Mouse (Mus musculus): ENCODE measurements around the gene Prkce.

Gene Prkce

DNA sequence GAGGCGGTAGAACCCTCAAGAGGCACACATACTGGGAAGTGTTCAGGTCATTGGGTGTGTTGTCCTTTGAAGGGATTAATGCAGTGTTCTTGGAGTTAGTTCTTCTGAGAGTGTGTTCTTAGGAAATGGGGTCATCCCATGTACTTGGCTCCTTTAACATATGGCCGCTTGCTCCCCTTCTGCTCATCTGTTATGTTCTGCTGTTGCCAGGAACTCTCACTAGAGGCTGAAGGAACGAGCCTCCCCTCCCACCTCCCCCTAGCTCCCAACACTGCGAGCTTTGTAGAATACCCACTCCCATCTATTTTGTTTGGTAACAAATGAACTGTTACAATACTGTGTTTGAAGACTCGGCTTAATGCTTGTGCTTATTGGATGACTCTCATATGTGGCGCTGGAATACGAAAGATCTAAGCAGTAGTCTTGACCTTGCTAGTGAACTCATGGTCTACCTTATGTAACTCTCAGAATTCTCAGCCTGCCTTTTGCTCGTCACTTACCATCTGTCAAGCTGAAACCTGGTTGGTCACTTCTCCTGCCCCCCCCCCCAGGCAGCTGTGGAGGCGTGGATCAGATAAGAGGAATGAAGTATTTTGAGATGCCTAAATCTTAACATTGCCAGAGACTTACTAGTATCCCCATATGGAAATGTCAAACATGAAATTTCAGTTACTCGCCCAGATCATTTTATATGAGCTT, 58.1 kb downstream of the Prkce start:
- DNase-seq, result peak; percentile 32 to 48

GRCm38 (mm10) chr17:86226198-86226597, 58.6 kb downstream of the Prkce start:
- no peak for DNase-seq

DNA sequence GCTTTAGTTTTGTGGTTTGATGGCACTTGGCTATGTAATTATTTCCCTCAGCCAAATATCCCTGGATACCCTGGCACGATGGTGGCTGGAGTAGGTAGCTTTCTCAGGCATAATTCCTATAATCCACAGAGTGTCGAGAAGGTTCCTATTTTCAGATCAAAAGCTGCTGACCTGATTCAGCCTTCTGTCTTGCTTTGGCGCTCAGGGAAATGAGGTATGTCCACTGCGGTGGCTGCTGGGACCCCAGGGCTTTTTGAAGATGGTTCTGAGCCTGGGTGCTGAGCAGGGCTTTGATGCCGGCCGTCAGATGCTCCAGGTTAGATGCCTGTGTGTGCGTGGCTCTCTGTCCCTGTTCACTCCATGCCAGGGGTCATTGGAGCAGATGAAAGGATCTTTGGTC, 59.0 kb downstream of the Prkce start:
- DNase-seq, result no peak

GRCm38 (mm10) chr17:86227389-86227788, 59.8 kb downstream of the Prkce start:
- DNase-seq, result no peak

DNA sequence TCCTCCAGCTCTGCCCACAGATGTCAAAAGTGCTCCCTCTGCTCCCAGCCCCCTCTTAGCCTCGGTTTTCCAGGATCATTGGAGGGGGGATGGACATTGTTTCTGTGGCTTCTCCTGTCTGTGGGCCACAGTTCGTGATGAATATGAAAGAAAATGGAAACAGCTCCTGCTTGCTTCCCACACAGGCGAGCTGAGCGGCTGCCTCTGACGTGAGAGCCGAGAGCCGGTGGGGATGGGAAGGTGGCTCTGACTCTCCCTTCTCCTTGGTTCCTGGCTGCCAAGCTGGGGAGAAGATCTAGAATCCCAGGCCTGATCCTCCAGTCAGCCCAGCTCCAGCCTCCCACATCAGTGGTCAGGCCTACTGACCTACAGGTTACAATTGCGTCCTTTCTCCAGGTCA, 61.3 kb downstream of the Prkce start:
- no peak for DNase-seq

DNA sequence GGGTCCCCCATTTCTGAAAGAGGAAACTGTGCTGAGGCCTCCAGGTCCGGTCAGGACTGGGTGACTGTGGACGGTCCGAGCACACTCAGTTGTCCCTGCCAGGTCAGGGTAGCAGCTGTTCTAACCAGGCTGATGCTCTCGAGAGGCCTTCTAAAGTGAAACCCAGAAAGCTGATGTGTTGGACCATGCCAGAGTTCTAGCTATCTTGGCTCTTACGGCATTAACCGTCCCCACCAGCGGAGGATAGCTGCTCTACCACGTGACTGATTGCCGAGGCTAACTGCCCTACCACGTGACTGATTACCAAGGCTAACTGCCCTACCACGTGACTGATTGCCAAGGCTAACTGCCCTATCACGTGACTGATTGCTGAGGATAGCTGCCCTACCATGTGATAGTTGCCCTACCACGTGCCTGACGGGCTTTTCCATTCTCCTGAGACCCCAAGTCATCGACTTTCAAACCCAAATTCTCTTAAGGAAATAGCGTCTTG, 62.6 kb downstream of the Prkce start:
- DNase-seq, result no peak

GRCm38 (mm10) chr17:86231741-86232179, 64.2 kb downstream of the Prkce start:
- DNase-seq, result peak; percentile 71 to 73

DNA sequence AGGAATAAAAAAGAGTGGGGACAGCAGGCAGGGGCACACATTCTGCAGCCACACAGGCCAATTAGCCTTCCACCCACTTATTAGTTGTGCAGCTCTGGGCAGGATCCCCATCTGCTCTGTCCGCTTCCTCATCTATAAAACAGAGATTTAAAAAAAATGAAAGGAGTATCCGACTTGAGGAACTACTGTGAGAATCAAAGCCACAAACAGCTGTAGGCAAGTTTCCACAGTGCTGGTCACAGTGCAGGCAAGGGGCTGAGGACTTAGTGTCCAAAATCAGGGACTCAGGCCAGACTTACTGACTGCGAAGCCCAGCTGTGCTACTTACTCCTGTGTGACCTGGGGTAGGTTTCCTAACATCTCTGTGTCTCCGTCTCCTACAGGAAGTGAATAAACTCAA, 64.7 kb downstream of the Prkce start:
- DNase-seq, result no peak

GRCm38 (mm10) chr17:86234587-86235150, 67.1 kb downstream of the Prkce start:
- DNase-seq, result no peak

DNA sequence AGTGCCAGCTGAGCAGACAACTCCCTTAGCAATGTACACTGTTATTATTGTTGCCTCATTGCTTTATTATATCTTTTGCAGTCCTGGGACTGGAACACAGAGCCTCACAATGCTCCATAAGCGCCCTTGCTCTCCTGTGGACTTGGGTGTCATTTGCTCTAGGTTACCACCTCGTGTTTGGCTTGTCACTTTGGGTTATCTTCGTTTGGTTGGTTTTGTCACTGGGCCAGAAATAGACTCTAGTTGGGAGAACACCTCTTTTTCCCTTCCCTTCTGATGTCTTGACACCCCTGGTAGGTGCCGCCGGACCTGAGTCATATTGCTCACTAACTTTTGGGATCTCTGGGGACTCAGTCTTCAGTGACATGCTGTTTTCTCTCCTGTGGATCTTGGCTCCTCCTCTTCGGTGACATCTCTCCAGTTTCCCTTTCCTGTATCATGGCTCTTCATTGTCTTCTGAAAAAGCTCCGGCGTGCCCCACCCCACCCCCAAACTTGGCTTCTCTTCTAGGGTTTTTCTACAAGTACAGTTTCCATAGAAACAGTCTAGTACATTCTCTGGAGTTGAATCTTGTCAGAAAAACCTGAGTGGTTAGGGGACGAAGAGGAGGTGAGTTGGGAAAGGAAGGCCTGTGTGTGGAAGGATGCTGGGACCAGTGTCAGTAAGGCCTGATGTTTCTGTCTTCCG, 68.6 kb downstream of the Prkce start:
- DNase-seq, result peak; percentile 81 to 94

DNA sequence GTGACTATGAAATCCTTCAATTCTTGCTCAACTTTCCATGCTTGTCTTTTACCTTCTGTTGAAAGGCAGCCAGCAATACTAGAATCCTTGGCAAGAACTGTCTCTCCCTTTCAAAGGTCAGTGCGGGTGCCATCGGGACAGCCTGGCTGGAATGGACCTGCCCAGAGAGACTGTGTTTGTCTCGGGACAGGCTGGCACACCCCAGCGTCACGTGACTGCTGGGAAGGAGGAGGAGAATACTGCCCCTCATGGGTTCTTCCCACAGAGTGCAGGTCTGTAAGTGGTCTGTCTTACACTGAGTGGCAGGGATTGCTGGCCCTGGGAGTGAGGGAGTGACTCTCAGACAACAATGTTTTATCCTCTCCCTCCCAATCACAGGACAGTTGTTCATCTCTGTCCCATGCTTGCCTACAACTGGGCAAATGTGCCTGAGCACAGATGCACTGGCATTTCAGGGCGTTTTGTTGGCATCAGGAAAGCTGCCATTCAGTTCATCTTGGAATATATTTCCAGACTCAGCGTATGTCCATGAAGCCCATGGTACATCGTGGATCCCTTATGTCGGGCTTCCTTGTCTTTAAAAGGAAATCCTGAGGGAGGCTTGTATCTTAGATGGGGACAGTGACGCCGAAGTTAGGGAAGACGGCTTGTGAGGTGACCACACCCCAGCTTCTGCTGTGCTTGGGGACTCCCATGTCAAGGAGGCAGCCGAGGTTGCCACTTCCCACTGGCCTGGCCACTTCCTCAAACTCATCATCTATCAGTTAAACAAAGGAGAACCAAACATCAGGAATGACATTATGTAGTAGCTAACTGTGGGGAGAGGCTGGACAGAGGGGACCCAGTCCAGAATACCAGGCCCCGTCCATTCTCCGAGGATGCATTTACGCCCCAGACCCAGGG, 69.5 kb downstream of the Prkce start:
- DNase-seq, result peak; percentile 56 to 57

- DNase-seq, result no peak
Observed at GRCm38 (mm10) chr17:86242291-86242690, 74.7 kb downstream of the Prkce start.

DNA sequence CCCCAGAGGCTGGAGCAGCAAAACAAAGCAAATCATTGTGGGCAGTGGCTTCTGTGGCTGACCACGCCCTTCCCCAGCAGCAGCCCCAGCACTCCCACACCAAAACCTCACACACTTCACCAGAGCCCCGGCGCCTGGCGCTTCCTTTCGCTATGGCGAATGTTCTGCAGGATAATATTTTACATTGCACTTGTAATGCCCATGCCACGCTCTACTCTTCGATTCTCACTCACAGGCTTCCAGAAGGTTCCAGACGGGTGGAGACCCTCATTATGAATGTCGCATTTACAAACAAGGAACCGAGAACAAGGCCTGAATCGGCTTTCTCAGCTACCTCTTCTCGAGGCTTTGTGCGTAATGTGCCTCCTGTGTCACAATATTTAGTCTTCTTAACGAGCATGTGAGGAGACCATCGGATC, 75.5 kb downstream of the Prkce start:
- DNase-seq, result no peak

DNA sequence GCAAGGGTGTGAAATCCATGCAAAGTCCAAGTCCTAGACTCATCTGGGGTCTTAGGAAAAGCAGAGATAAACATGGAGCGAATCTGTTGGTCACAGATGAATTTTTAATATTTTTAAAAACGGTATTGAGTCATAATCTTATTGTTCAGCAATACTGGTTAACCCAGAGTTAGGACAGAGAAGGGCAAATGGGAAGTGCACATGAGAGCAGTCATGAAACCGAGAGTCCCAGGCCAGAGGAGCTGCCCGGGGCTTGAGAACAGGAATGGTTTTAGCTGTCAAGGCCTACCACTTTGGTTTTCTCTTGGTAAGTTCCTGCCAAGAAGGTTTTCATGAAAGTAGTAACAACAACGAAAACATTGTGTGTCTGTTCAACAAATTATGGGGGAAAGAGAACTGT, 76.8 kb downstream of the Prkce start:
- DNase-seq, result no peak

DNA sequence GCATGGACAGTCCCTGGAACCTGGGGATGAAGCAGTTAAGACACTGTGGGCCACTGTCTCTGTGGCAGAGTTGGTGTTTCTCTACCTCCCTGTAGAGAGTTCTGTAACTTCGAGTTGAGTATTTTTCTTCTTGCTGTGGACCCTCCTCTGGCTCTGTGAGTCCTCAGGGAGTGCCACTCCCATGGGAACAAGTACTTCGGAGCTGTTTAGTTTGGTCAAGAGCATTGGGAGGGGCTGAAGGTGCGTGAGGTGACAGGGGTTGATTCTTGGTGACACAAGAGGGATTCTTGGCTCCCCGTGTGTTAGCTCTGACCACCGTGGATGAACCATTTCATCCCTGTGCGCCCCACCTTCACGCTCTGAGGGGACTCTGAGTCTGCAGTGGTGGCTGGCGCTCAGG, 81.2 kb downstream of the Prkce start:
- DNase-seq, result no peak

DNA sequence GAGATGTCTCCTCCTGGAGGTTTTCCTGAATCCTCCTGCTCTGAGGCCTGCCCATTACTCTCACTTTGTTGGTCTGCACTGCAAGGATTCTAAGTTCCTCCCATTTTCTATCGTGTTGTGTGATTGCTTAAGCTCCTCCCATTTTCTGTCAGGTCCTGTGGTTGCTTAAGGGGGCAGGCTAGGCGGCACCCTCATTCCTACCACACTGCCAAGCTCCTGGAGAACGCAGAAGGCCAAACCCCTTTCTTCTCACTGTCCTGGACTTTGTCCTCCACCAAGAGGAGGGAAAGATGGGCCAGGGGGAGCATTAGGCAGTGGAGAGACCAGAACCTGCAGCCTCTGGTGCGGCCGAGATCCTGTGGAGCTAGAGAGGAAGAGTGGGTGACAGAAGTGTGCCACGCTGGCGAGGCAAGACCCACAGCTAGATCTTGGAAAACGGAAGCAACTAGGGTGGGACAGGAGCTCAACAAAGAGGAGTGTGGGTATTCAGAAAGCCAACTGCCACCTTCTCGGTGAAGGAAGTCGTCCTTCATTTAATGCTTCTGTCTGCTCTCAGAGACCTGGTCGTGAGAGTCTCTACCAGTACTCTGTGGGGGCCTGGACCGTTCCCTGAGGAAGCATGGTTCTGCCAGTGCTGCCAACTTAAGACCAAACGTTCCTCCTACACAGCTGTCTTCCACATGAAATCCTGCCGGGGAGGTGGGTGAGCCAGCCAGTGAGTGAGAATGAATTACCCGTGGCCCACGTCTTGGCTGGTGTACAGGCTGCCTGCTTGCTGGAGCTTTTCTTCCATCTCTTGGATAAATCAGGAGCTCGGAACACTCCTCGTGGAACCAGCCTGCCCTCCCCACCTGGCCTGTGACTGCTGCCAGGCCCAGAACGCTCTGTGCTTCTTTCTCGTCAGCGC, 82.2 kb downstream of the Prkce start:
- DNase-seq, result peak; percentile 79 to 82

DNA sequence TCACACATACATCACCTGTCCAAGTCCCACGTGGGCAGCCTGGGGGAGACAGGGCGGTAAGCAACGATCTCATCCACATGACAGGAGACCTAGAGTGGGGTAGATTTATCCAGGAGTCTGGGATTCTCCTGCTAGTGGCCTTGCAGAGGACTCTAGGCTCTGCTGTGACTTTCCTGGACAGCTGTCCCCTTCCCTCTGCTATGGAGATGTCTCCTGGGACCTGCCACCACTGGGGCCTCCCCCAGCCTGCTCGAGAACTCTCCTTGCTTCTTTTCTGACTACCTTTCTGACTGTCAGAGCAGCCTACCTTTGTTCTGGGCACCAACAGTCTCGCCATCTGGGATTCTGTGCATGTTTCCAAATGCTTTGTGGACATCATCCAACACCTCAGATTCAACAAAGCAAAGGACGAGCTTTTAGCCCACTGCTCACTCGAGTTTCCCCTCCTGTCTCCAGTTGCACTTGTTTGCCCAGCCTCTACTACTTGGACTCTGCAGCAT, 82.9 kb downstream of the Prkce start:
- peak; percentile 71 to 88 for DNase-seq

- no peak for DNase-seq
Observed at GRCm38 (mm10) chr17:86253884-86254283, 86.3 kb downstream of the Prkce start.

DNA sequence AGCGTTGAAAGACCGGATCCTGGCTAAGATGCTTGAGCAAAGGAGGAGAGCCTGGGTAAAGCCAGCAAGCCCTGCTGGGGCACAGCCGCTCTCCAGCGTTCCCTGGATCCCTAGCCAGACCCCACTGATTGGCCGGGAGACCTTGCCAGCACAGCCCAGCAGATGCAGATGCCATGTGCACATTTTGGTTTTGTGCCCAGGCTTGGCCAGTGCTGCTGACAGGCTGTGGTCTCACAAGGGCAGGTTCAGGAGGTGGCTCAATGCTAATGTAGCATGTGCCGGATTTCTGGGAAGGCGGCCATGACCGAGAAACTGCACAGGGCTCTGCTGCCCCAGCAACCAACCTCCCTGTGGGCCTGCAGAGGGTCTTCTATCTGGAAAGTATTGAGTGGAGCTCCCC, 86.7 kb downstream of the Prkce start:
- peak; percentile 84 to 85 for DNase-seq

- DNase-seq, result no peak
Observed at GRCm38 (mm10) chr17:86254978-86255377, 87.4 kb downstream of the Prkce start.

DNA sequence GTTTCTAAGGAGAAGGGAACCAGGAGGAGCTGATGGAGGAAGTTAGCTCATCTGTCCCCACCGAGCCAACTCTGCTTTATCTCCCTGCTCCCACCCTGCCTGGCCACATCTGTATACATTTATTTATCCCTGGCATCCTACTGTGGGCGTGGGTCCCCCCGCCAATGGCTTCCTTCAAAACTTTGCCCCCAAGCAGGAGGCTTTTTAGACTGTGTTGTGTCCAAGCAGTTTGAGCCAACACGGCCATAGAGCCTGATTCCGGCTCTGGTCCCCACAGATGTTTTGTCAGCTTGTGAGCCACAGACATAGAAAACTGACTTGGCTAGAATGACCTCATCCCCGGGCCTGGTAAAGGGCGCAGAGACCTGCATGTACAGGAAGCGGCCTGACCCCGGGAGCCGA, 89.1 kb downstream of the Prkce start:
- no peak for DNase-seq

DNA sequence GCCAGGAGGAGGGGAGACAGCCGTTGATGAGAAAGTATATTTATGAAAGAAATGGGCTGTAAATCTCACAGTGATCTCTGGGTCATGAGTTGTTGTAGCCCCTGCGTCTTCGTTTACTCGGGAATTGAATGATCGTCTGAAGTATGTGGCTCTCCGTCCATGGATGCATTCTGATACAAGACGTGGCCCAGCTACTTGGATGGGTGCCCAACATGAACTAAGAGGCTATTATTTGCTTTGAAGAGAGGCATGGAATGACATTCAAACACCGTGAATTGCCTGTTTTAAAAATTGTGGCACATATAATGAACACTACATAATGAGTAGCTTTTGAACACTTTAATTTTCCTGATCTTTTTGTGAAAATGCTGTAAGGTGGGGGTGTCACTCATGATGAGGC, 93.5 kb downstream of the Prkce start:
- DNase-seq, result no peak
